22 mouse cellular contexts compared by ENCODE assay signal in genomic region chr4:140092367-140092766, GRCm38 (mm10).
DNase-seq lines count a peak whose midpoint lies in the region; ATAC-seq and TF ChIP-seq lines count a peak whose summit lies in the region.
"Had no signal": no experiment of that assay in that cellular context is flagged by ENCODE, and none has a peak within 500 bp of the region (broad histone marks: within the 10 kb centered on the region; RNA-seq: fewer than 3 reads in every experiment).

No protein-coding gene starts in this region.

- peak; percentile 49 for DNase-seq in embryonic facial prominence, embryonic 14.5 days (ENCODE audit: low spot score)
- no peak for DNase-seq in embryonic facial prominence, embryonic 10.5 days (ENCODE audit: low spot score)
- peak; percentile 66 for DNase-seq in lung, embryonic 14.5 days
- DNase-seq in lung, postnatal 25 days (ENCODE audit: low spot score): no peak
- DNase-seq in brain, embryonic 14.5 days (ENCODE audit: low read depth): peak; percentile 45
- DNase-seq: adrenal gland, adult 8-10 months; adrenal gland, postnatal 14 days; adrenal gland, postnatal 36 days; B cell, adult 2 months; cerebellum, adult 11 months; cerebellum, adult 18-20 months; cerebellum, adult 8-10 months; cerebellum, adult 9-11 months; forebrain, postnatal 0 days had no signal

- ATAC-seq in embryonic facial prominence, embryonic 14.5 days (ENCODE audit: low read depth): no peak
- peak; percentile 42; the same call in 1 of the 2 replicates for ATAC-seq in lung, embryonic 14.5 days (ENCODE audit: insufficient read depth)
- ATAC-seq: activated CD4-positive, CD25-positive, alpha-beta regulatory T cell, adult 4 months; CD4-positive, CD25-positive, alpha-beta regulatory T cell, adult 4 months; forebrain, embryonic 13.5 days; forebrain, embryonic 15.5 days; forebrain, postnatal 0 days; Patski had no signal

- no peak overlapping the region for H3K9ac ChIP-seq in embryonic facial prominence, embryonic 14.5 days (ENCODE audit: low read depth, low read length)
- no peak overlapping the region for H3K9ac ChIP-seq in lung, embryonic 14.5 days
- H3K9ac ChIP-seq: embryonic facial prominence, embryonic 13.5 days; forebrain, embryonic 13.5 days; forebrain, embryonic 15.5 days; forebrain, postnatal 0 days had no signal

- H3K4me2 ChIP-seq in embryonic facial prominence, embryonic 14.5 days (ENCODE audit: low read depth, low read length): no peak overlapping the region
- H3K4me2 ChIP-seq in lung, embryonic 14.5 days: no peak overlapping the region
- H3K4me2 ChIP-seq: embryonic facial prominence, embryonic 13.5 days; forebrain, embryonic 13.5 days; forebrain, embryonic 15.5 days had no signal

- H3K4me3 ChIP-seq in embryonic facial prominence, embryonic 14.5 days (ENCODE audit: low read depth, low read length): no peak overlapping the region
- H3K4me3 ChIP-seq in embryonic facial prominence, embryonic 10.5 days: no peak overlapping the region
- H3K4me3 ChIP-seq in lung, embryonic 14.5 days (ENCODE audit: low read depth, low read length): no peak overlapping the region
- H3K4me3 ChIP-seq: embryonic facial prominence, embryonic 13.5 days; forebrain, embryonic 13.5 days; forebrain, embryonic 15.5 days had no signal

- H3K36me3 ChIP-seq in embryonic facial prominence, embryonic 14.5 days (ENCODE audit: control insufficient read depth, insufficient read depth, low read length): no peaks in the 10 kb centered on the region
- no peaks in the 10 kb centered on the region for H3K36me3 ChIP-seq in embryonic facial prominence, embryonic 10.5 days (replicated peaks)
- no peaks in the 10 kb centered on the region for H3K36me3 ChIP-seq in lung, embryonic 14.5 days (ENCODE audit: insufficient read depth)
- H3K36me3 ChIP-seq: embryonic facial prominence, embryonic 13.5 days; forebrain, embryonic 15.5 days; G1E had no signal

- H3K27ac ChIP-seq in embryonic facial prominence, embryonic 14.5 days (replicated peaks; ENCODE audit: low read depth, low read length): no peak overlapping the region
- H3K27ac ChIP-seq in embryonic facial prominence, embryonic 10.5 days (replicated peaks): no peak overlapping the region
- no peak overlapping the region for H3K27ac ChIP-seq in lung, embryonic 14.5 days (ENCODE audit: low read depth)
- H3K27ac ChIP-seq: embryonic facial prominence, embryonic 13.5 days; forebrain, embryonic 13.5 days; forebrain, embryonic 15.5 days had no signal

- no peak for TF ChIP-seq CTCF in lung, embryonic 14.5 days (IDR thresholded peaks at IDR 0.05; ENCODE audit: low read depth)
- no peak for TF ChIP-seq CTCF in brain, embryonic 14.5 days (IDR thresholded peaks at IDR 0.05; ENCODE audit: borderline replicate concordance, extremely low read depth, insufficient read depth, insufficient read length)

- no peaks in the 10 kb centered on the region for H3K4me1 ChIP-seq in embryonic facial prominence, embryonic 14.5 days (ENCODE audit: control insufficient read depth, insufficient read depth, low read length)
- H3K4me1 ChIP-seq in embryonic facial prominence, embryonic 10.5 days: no peaks in the 10 kb centered on the region
- H3K4me1 ChIP-seq in lung, embryonic 14.5 days (ENCODE audit: insufficient read depth): no peaks in the 10 kb centered on the region

- no peak for TF ChIP-seq POLR2A in brain, embryonic 14.5 days (IDR thresholded peaks at IDR 0.05; ENCODE audit: borderline replicate concordance, extremely low read depth, insufficient read depth, insufficient read length, poor library complexity, severe bottlenecking)

- WGBS in embryonic facial prominence, embryonic 14.5 days: 66% methylated on average over 11 of the region's 11 CpGs
- 81% methylated on average over 11 of the region's 11 CpGs for WGBS in embryonic facial prominence, embryonic 10.5 days
- WGBS in lung, embryonic 14.5 days: 53% methylated on average over 11 of the region's 11 CpGs

- H3K27me3 ChIP-seq in embryonic facial prominence, embryonic 14.5 days (replicated peaks; ENCODE audit: control insufficient read depth, insufficient read depth, low read length): no peaks in the 10 kb centered on the region
- no peaks in the 10 kb centered on the region for H3K27me3 ChIP-seq in embryonic facial prominence, embryonic 10.5 days (replicated peaks; ENCODE audit: low read depth, poor library complexity, severe bottlenecking)
- H3K27me3 ChIP-seq in lung, embryonic 14.5 days (ENCODE audit: insufficient read depth, low read length): no peaks in the 10 kb centered on the region
- H3K27me3 ChIP-seq: CH12.LX; forebrain, embryonic 13.5 days; forebrain, embryonic 15.5 days; Patski had no signal

- no peaks in the 10 kb centered on the region for H3K9me3 ChIP-seq in embryonic facial prominence, embryonic 14.5 days (ENCODE audit: control insufficient read depth, low read length)
- H3K9me3 ChIP-seq in embryonic facial prominence, embryonic 10.5 days: no peaks in the 10 kb centered on the region
- H3K9me3 ChIP-seq in lung, embryonic 14.5 days (ENCODE audit: low read depth, low read length): no peaks in the 10 kb centered on the region
- H3K9me3 ChIP-seq: embryonic facial prominence, embryonic 13.5 days; forebrain, embryonic 13.5 days; forebrain, embryonic 15.5 days had no signal

Comparison
In these comparisons a context has a peak if more than half of its experiments do, and no peak if none do; other contexts are left out.
1. DNase-seq: peak in embryonic facial prominence, embryonic 14.5 days (single experiment), lung, embryonic 14.5 days (single experiment) and brain, embryonic 14.5 days (single experiment); none in embryonic facial prominence, embryonic 10.5 days (single experiment) and lung, postnatal 25 days (single experiment).